Mouse (Mus musculus) spleen, adult 2 months (tissue): Measurements from ENCODE around the gene Lkaaear1.

Experiments
- CTCF ChIP-seq: fragments of 200-500 bp; IDR thresholded peaks from 2 replicates; pipeline ENCODE4 v1.5.1; 2011; ENCODE audit warnings: mild to moderate bottlenecking, inconsistent platforms; ENCODE audit not compliant: insufficient read depth, insufficient read length, insufficient replicate concordance; ENCODE audit errors: extremely low read depth
- POLR2A ChIP-seq: fragments of 200-500 bp; IDR thresholded peaks from 2 replicates; pipeline ENCODE4 v1.6.1; 2011; ENCODE audit warnings: low read depth, low read length, inconsistent platforms

- TF ChIP-seq POLR2A (no peak), CTCF (no peak)
Observed at GRCm38 (mm10) chr2:181674934-181675333, 23.3 kb downstream of the Lkaaear1 start.
